Mouse (Mus musculus) C3H10T1/2 (cell line): ENCODE results near the gene Ang5. TPM values are rescaled to one million over a fixed set of nuclear protein-coding genes. Genes with fewer than 3 reads are reported as not detected.

ENCODE experiments used
- polyA plus RNA-seq, 2 experiments: library from polyadenylated mRNA; unstranded; fragments of >200 nt; fragmentation: generic; extraction: Trizol; gene quantifications; one replicate each; pipeline ENCODE4 v1.2.1; 2012; ENCODE audit warnings: missing spikeins in 2 of 2

Ang5 gene
- not detected for polyA plus RNA-seq

DNA sequence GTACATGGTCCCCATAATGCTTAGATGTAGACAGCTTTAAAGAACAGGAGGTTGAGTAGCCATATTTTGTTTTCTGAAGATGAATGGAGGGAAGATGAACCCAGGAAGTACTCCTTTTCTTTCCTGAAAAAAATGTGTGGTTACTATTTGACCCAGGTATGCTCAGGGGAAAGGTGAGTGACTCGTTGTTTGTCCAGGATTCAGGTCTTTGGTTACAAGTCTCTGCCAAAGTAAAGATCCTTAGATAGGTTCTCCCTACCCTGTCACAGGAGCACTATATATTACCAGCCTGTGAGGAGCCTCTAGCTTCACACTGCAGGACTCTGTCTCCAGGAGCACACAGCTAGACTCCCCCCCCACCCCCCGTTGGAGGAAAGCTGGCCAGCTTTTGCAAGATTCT is at the start of gene Ang5:
Ang5 (plus strand) TSS at position 301 of the 400 bp plus-strand sequence.

DNA sequence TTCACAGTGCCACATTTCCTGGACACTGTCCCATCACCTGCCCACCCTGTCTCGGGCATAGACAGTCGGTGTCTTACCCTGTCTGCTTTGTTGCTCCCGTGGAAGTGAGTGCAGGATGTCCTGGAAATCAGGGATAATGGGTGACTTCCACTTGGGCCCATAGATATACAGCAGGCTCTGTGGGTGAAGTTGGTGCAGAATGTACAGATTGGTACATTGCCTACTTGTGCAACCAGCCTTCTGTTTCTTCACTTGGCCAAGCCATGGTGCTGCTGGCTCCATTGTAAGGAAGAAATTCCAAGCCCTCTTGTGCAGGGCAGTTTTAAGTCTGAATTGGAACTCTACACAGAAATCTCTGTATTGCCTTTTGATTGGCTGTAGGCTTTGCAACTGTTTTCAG is 33.4 kb upstream of the Ang5 start, which contains the start of gene Ear10:
Ear10 (minus strand) TSS at position 101 of the 400 bp plus-strand sequence.

DNA sequence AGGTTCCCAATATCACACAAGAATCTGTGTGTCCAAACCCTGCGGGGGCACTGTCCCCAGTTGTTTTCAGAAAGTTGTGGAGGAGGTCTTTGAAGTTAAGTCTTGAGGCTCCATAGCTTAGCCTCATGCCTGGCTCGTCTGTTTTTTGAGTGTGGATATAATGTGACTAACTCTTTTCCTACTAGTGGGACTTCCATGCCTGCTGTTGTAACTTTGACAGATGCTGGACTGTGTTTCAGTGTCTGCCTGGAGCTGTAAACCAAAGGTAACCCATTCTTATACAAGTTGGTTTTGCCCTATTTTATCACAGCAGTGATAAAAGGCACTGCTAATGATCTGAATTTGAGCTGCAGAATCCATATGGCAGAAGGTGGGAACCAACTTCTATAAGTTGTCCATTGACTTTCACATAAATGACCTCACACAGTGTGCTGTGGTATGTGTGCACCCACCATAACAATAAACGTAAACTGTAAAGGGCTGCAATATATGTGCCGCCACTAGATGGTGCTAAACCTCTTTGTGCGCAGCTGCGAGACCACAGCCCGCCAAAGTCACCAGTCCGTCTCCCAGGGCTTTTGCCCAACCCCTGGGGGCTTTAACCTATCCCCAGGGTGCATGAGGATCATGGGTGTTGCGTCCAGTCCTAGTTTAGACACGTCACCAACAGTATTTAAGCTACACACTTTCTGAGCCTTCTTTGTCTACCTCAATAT is 32.0 kb upstream of the Ang5 start, which contains the start of gene Gm8113:
Gm8113 (plus strand) TSS at position 703 of the 716 bp plus-strand sequence.

DNA sequence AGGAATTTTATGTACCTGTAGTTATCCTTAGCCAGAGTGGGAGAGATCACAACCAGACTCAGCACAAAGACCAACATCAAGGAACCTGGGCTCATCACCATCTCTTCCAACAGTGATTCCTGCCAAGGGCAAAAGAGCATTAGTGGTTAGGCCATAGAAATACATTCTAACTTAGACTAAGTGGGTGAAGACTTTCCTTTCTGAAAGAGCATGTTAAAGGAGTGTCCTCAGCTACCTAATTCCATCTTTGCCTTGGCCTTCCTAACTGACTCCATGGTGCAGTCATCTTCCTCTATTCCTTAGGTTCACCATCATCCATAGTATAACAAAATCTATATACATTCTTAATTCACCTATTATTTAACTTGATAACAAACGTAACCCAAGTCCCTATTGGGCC is 45.3 kb downstream of the Ang5 start, which contains the start of gene Ang6:
Ang6 (minus strand) TSS at position 101 of the 400 bp plus-strand sequence.

Other genes with a start within 250 kb of the Ang5 start
- gene Gm16506, start 229.6 kb upstream of the Ang5 start, polyA plus RNA-seq, result not detected
- gene Gm6526, start 209.2 kb upstream of the Ang5 start, polyA plus RNA-seq, result under 1 TPM; 0.04 to 0.31 TPM
- gene Gm8180, start 172.3 kb upstream of the Ang5 start, polyA plus RNA-seq, result not detected
- not detected for gene Ear1, start 81.6 kb upstream of the Ang5 start, polyA plus RNA-seq
- gene Ear10, start 33.5 kb upstream of the Ang5 start, polyA plus RNA-seq, result not detected
- under 1 TPM; 0.05 to 0.46 TPM for gene Gm8113, start 31.7 kb upstream of the Ang5 start, polyA plus RNA-seq
- gene Ang6, start 45.2 kb downstream of the Ang5 start, polyA plus RNA-seq, result not detected
- gene Ear2, start 145.6 kb downstream of the Ang5 start, polyA plus RNA-seq, result under 1 TPM in 1 of 2 experiments, not detected in 1; 0.14 TPM
- not detected for gene Gm3327, start 166.8 kb downstream of the Ang5 start, polyA plus RNA-seq
- under 1 TPM in 1 of 2 experiments, not detected in 1; 0.04 TPM for gene Gm8212, start 240.6 kb downstream of the Ang5 start, polyA plus RNA-seq